Mouse (Mus musculus) induced T-regulatory cell, adult 2 months (primary cell): ENCODE results near the gene Bcam.

ENCODE experiments used
- DNase-seq: peaks from one replicate; pipeline ENCODE4 v3.0.0-alpha.2; 2012; ENCODE audit warnings: low read depth

Bcam gene

DNA sequence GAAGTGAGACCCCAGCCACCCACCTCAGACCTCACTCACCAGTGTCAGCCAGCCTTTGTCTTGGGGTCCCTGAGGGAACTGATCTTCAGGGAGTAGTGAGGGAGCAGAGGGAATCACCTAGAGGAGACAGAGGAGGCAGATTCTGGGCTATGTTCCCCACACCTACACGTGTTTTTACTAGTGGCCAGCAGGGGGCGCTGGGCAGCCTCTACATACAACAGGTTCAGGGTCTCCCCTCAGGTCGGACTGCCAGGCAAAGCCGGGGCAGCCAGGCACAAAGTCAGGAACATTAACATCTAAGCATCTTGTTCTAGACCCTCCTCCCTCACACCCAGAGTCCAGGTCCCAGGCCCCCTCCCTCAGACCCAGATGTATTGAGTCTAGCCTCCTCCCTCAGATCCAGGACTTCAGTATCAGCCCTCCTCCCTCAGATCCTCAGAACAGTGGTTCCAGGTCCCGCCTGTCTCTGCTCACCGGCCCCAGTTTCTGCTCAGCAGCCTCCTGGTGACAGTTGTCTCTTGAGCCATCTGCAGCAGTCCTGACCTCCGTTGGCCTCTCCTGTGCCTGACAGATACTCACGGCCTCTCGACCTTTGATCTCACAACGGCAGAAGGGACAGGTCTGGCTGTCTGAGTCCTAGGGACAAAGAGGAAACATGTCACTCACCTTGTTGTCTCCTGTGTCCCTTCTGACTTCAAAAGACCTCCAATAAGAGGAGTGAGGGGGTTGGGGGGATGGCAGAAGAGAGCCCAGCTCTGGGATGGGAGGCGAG is 14.1 kb upstream of the Bcam start:
- peak; percentile 61 for DNase-seq

DNA sequence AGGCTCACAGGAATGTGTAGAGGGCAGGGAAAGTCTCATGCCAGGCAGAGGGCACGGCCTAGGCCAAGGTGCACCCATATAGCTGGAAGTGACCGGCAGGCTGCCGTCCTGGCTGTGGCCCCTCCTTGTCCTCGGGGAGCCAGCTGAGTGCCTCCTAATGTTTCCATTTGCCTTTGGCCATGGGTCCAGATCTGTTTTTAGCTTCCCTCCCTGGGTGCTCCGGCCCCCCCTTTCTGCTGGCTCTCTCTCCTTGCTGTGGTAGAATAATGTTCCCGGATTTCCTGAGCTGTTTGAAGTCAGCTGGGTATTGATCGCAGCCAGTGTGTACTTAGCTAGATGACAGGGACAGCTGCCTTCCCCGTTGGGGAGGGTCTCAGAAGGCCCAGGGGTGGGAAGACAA is 12.8 kb upstream of the Bcam start:
- no peak for DNase-seq

DNA sequence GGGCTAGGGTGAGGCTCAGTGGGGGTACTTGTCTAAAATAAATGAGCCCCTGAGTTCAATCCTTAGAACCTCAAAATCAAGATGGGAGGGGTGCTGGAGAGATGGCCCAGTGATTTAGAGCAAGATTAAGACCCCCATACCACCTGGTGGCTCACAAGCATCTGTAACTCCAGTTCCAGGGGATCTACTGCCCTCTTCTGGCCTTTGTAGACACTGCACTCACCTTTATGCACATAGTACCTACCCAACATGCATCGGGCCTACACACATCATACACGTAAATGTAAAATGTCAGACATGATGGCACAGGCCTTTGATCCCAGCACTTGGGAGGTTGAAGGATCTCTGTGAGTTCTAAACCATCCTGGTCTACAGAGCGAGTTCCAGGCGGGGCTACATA is 11.8 kb upstream of the Bcam start:
- peak; percentile 58 for DNase-seq

DNA sequence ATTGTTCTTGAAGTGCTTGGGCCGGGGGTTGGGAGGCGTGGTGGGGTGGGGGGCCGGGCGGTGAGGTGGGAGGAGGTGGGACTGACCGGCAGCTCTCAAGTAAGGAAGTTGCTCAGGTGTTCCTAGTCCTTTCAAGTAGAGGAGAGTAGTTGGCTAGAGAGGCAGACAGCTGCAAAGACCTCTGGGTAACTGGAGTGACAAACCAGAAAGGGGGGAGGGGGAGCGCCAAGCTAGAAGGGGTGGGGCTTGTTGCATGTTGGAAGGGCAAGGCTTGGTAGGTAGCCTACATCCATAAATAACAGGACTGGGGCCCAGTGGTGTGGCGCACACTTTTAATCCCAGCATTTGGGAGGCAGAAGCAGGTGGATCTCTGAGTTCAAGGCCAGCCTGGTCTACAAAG is 10.9 kb upstream of the Bcam start:
- DNase-seq: no peak

DNA sequence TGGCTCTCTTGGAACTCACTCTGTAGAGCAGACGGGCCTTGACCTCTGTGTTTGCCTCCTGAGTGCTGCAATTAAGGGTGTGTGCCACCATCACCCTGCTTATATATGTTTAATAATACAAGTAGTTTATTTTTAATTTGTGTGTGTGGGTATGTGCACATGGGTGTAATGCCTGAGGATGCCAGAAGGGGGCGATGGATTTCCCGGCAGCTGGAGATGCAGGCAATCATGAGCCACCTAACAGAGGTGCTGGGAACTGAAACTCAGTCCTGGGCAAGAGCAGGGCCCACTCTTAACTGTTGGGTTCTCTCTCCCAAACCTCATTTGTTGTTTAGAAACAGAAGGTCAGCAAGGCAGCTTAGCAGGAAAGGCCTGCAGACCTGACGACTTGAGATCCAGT is 9.1 kb upstream of the Bcam start:
- DNase-seq: no peak

DNA sequence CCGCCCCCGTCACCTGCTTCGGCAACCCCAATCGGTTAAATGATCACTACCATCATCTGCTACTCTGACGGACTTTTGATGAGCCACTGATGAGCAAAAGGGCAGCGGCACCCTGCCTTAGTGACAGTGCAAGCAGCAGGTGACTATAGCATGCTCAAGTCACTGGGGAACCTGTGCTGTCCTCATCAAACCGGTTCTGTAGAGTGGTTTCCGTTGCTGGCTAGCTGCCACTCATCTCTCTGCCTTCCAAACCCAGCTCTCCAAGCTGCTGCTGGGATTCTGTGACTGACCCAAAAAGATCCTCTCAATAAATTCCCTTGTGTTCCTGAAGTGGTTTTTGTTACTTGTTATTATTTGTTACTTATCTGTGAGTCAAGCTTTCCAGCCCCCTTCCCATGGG is 7.8 kb upstream of the Bcam start:
- DNase-seq: no peak

DNA sequence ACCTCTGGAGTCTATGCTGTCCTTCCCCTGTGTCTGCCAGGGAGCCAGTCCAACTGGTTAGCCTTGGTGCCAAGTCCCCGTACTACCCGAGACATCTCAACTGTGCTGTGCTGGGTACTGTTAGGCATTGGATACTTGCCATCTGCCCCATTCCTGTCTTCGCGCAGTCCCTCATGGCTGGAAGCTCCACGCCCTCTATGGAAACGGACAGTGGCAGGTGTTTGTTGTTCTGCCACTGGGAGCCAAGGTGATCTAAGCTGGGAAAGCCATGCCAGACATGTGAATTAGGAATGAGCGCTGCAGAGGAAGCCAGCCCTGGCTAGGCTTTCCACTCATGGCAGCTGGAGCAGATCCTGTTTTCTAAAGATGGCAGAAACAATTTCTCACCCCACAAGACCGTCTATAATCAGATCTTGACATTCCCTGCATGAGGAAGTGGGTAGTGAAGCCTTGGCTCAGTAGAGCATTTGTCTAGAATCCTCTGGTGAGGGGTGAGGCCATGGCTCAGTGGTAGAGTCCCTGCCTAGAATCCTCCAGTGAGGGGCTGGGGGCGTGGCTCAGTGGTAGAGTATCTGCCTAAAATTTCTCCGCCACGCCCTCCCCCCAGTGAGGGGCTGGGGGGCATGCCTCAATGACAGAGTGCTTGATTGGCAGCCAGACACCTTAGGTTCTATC is 6.4 kb upstream of the Bcam start:
- no peak for DNase-seq

DNA sequence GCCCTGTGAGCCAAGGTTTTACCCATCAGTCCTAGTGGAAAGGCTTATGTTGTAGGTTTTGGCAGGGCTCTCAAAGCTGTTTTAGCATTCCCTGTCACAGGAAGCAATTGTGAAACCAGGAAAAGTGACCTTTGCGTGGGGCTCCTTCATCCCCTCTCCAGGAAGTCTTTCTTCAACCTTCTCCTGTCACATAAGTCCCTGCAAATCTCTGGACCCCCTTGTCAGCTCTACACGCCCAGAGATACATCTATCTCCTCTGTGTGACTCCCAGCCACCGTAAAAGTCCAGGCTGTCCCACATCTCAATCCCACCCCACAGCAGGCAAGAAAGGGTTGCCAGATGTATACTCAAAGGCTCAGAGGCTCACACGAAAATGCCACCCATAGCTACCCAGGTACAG is 866 bp upstream of the Bcam start:
- no peak for DNase-seq

DNA sequence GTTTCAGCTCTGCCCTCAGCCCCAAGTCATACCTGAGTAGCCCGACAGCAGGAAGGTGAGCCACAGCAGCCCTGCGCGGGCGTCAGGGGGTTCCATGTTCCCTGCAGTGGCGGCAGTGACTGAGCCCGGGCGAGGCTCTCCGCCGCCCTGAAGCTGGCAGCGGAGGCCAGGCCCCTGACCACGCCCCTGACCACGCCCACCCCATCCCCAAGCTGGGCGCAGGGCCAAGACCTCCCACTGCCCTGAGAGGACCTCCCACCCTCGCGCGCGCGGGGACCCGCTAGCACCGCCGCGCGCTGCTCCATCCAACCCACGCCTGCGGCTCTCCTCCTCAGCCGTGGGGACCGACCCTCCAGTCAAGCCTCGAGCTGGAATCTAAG is 451 bp downstream of the Bcam start:
- peak; percentile 72 for DNase-seq

DNA sequence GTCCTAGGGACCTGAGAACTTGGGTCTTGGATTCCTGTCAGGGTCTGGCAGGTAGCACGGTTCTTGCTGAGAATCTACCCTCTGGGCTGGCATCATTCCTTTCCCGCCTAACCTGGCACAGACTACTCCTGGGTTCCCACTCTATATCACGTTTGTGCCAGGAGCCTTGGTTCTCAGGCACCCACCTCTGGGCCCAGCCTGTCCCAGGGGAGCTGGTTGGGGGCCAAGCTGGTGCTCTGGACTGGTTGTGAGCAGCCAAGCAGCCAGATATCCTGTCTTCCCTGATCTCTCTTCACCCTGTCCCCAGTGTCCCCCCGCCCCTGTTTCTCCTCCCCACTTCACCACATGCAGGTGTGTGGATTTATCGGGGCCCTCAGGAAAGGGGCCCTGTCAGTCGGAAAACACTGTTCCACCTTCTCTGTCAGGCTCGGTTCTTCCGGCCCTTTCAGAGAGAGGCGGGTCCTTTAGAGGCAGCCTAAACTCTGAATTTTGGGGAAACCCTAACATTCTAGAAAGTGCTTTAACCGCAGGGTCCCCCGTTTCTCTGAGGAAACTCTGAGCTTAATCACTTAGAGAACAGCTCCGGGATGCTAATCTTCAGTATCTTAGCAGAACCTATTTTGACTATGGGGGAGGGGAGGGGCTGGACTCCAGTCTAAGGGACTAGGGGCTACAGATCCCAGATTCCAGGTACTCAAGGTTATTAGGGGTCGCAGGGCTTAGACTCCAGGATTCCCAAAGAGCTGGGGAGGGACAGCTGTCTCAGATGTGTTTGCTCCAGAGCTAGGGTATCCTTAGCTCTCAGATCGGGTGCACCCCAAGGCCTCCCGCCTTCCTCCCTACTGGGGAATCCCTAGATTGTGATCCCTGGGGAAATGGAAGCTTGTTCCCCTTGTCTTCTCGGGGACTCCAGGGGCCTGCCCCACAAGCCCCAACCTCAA is 1.1 kb downstream of the Bcam start:
- peak; percentile 50 for DNase-seq

DNA sequence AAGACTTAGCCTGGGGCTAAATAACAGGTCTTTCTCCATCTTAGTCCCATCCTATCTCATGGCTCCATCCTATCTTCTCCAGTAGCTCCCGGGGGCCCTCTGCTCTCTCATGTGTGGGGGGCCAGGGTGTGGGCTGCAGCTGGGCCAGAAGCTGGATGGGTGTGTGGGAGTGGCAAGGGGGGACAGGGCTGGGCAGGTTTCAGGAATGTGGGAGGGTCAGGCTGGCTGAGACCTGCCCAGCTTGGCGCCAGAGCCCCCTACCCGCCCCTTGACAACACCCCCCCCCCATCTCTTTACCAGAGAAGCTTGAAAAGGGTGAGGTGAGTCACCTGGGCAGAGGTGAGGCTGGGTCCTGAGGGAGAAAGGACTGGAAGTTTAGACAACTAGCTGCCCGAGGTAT is 1.8 kb downstream of the Bcam start:
- no peak for DNase-seq

DNA sequence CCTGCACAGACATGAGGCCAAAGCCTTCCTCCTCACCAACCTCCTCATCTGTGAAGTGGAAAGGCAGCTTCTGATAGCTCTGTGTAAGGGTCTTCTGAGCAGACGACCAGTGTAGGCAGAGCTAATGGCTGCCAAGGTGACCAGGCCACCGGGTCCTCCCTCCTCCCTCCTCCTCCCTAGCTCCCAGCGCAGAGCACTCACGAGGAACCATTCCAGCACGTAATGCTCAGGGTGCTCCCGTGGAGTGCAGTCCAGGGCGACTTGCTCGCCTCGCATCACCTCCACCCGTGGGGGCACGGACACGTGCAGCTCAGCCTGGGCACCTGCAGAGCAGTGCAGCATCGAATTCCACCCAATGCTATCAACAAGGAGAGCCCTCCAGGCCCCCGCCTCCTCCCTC is 2.6 kb downstream of the Bcam start:
- no peak for DNase-seq

DNA sequence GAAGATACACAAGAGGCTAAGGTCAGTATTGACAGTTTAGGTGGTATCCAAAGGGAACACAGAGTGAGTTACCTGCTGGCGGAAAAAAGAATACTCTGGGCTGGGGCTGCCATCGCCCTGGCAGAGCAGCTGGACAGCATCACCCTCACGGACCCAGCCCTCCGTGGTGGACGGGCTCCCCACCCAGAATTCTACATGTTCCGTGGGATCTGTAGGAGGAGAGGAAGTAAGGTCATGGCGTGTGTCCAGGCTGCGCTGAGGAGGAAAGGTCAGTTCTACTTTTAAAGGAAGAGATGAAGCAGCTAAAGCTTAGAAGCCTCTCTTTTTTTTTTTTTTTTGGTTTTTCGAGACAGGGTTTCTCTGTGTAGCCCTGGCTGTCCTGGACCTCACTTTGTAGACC is 6.2 kb downstream of the Bcam start:
- DNase-seq: no peak

DNA sequence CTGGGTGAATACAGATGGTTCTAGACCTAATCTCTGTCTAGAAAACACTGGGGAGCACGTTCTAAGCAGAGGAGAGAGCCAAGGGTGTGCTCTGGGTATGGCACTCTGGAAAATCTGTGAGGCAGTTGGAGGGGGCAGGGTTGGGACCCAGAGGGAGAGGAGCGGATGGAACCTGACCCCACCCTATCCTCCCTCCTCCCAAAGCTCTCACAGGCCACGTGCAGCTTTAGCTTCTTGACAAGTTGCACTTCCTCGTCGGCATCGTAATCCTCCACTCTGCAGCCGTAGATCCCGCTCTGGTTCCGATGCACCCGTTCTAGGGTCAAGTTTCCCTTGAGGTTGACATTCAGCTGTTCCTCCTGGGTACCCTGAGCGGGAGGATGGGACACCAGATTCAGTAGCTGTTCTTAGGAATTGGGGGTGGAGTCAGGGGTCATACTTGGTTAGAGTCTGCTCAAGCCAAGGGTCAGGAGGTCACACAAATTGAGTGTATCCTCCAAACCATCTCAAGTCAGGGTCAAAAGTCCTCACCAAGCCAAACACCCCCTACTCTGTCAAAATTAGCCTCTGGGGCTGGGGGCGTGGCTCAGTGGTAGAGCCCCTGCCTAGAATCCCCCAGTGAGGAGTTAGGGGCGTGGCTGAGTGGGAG is 6.9 kb downstream of the Bcam start:
- no peak for DNase-seq

DNA sequence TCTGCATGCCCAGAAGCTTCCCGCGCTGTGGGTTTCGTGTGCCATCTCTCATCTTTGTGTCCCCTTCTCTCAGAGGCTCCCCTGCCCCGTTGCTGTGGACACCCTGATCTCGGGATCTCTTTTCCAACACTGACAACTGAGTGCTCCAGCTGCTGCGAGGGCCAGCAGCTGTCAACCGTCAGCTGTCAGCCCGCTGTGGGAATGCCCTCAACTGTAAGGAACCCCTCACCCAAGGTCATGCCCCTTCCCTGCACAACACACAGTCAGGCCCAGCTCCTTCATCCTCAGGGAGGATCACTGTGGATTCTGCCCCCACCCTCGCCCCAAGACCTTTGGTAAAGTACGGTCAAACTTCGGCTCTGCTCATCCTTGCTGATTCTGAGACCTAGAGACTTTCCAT is 8.5 kb downstream of the Bcam start:
- DNase-seq: no peak

DNA sequence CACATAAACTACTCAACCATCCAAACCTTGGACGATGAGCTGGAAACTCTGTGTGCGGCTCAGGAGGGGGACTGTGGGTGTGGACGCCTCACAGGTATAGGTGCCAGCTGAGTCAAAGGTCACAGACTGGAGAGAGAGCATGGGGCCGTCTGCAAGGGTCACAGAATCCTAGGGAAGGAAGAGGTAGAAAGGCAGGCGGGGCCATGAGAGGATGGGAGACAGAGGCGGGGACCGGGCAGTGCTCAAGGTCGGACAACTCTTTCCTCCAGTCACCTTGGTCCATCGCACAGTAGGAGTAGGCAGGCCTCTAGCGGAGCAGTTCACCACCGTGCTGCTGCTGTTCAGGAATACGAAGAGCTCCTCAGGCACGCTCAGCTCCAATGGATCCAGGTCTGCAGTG is 10.8 kb downstream of the Bcam start:
- no peak for DNase-seq

DNA sequence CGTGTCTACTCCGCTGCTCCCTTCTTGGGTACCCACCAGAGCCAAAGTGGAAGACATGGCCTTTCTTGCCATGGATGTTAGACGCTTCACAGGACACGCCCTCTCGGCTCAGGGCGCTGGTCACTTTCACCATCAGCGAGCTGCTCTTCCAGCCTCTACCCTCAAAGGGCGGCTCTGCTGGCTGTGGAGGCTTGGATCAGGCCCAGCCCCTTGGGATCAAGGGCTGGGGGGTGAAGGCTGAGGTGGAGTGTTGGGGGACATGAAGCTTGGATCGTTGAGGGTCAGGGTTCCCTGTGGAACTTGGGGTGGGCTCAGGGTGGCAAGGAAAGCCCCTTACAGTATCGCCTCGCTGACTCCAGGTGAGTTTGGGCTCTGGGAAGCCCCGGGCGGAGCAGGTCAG is 12.2 kb downstream of the Bcam start:
- DNase-seq: no peak

DNA sequence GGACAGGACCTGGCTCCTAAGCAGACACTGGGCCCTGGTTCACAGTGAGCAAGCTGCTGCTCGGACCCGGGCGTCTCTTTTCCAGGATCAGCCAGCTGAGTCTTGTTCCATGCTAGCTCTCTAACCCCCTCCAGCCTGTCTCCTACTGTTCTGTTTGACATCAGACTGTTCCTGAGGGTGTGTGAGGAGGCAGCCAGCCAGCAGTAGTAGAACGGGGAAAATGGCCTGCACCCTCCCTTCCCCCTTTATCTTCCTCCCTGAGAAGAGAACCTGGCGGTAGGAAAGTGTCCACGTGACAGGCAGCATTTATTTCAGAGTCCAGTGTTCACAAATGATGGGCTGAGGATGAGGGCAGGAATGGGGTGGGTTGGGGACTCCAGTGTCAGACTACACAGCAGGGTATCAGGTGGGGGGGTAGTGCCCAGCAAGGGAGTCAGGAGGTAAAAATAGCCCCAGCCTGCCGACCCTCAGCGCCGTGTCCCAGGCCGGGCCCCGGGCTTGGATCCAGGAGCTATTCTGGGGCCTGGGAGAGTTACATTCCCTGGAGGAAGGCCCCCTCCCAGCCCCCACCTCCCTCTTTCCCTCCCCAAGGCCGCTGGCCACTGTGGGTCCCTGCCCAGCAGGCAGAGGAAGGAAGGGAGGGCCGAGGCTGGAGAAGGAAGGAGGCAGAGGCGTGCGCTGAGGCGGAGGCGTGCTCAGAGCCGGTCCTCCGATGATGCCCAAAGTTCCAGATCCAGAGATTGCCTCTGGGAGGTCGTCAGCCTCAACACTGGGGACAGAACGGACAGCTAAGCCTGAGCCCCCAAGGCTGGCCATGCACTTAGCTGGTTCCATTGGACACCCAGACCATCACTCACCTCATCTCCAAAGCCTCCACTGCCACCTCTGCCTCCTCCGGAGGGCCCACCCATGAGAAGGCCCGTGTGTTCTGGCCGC is 14.7 kb downstream of the Bcam start:
- no peak for DNase-seq

DNA sequence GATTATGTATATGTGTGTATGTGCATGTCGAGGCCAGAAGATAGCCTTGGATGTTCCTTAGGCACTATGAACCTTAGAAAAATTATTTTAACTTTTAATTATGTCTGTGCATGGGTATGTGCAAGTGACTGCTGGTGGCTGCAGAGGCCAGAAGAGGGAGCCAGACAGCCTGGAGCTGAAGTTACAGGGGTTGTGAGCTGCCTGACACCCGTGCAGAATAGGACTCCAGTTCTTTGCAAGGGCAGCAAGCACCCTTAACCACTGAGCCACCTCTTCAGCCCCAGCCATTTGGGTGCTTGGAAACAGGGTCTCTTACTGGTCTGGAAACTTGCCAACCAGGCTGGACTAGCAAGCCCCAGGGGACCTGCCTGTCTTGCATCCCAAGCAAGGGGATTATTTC is 15.8 kb downstream of the Bcam start:
- DNase-seq: no peak

DNA sequence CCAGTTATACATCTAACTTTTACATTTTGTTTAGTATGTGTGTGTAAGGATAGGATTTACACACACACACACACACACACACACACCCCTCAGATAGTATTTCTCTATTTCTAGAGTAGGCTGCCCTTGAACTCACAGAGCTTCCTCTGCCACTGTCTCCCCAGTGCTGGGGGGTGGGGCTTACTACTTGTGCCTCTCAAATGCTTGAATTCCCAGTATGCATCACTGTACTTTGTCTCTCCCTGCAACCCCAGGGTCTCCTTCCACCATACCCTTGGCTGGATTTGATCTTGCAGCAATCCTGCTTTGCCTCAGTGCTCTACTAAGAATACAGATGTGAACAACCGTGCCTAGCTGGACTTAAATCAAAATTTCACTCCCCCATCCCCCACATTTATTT is 16.8 kb downstream of the Bcam start:
- no peak for DNase-seq

DNA sequence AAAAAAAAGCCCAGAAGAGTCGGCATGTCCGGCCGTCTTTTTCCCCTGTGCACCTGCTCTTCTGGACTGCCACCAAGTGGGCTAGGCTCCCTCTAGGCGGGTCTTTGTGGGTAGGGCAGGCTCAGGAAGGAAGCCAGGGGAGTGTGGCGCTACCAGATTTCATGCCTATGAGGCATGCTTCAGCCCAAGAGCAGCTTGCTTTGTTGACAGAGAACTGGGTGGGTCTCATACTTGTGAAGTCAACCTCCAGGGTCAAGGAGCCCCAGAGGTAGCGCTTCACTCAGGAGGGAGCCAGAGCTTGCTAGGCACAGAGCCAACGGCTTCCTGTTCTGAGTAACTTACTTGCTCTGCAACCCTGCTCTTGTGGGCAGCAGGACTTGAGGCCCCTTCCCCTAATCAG is 17.2 kb downstream of the Bcam start:
- DNase-seq: no peak
